Mouse (Mus musculus): ENCODE results near the gene Syt7. TPM values are rescaled to one million over a fixed set of nuclear protein-coding genes. Genes with fewer than 3 reads are reported as not detected.

The Syt7 gene
- polyA plus RNA-seq, 1 experiment from 2014 or later: 2.0 TPM

GRCm38 (mm10) chr19:10469171-10469658, 80.3 kb downstream of the Syt7 start:
- Histone ChIP-seq H3K4me1 (ENCODE audit: control insufficient read depth, insufficient read depth, low read length) (no peaks in the 10 kb centered on the region), H3K27ac (replicated peaks; ENCODE audit: low read depth, low read length) (no peak overlapping the region)
- 56% methylated on average over 8 of the region's 8 CpGs for WGBS

GRCm38 (mm10) chr19:10472958-10473357, 84.1 kb downstream of the Syt7 start:
- Histone ChIP-seq H3K27ac (replicated peaks; ENCODE audit: low read depth, low read length) (no peak overlapping the region), H3K9me3 (ENCODE audit: control insufficient read depth, low read length) (no peaks in the 10 kb centered on the region), H3K27me3 (replicated peaks; ENCODE audit: control insufficient read depth, insufficient read depth, low read length) (no peaks in the 10 kb centered on the region), H3K4me3 (ENCODE audit: low read depth, low read length) (no peak overlapping the region), H3K4me1 (ENCODE audit: control insufficient read depth, insufficient read depth, low read length) (no peaks in the 10 kb centered on the region), H3K4me2 (ENCODE audit: low read depth, low read length) (no peak overlapping the region), H3K36me3 (ENCODE audit: control insufficient read depth, insufficient read depth, low read length) (no peaks in the 10 kb centered on the region), H3K9ac (ENCODE audit: low read depth, low read length) (no peak overlapping the region)
- ATAC-seq (ENCODE audit: low read depth) (no peak), DNase-seq (ENCODE audit: low spot score) (no peak)
- 86% methylated on average over 3 of the region's 3 CpGs for whole genome bisulfite sequencing

More at GRCm38 (mm10) chr19:10469171-10469658, 80.3 kb downstream of the Syt7 start:
- 0 out of 2 replicates have a peak, but pooled peaks have one; percentile 53 for ATAC-seq (ENCODE audit: low read depth)
- Histone ChIP-seq H3K9me3 (ENCODE audit: control insufficient read depth, low read length) (no peaks in the 10 kb centered on the region), H3K4me3 (ENCODE audit: low read depth, low read length) (no peak overlapping the region), H3K36me3 (ENCODE audit: control insufficient read depth, insufficient read depth, low read length) (no peaks in the 10 kb centered on the region), H3K9ac (ENCODE audit: low read depth, low read length) (no peak overlapping the region), H3K27me3 (replicated peaks; ENCODE audit: control insufficient read depth, insufficient read depth, low read length) (no peaks in the 10 kb centered on the region), H3K4me2 (ENCODE audit: low read depth, low read length) (no peak overlapping the region)
- DNase-seq (ENCODE audit: low spot score): peak; percentile 17

- Histone ChIP-seq H3K4me2 (ENCODE audit: low read depth, low read length) (no peak overlapping the region), H3K36me3 (ENCODE audit: control insufficient read depth, insufficient read depth, low read length) (no peaks in the 10 kb centered on the region)
- WGBS: 20% methylated on average over 6 of the region's 6 CpGs
Measured at GRCm38 (mm10) chr19:10473779-10474178, 84.9 kb downstream of the Syt7 start.

GRCm38 (mm10) chr19:10479541-10479940, 90.7 kb downstream of the Syt7 start:
- Histone ChIP-seq H3K27me3 (replicated peaks; ENCODE audit: control insufficient read depth, insufficient read depth, low read length) (no peaks in the 10 kb centered on the region), H3K27ac (replicated peaks; ENCODE audit: low read depth, low read length) (no peak overlapping the region), H3K4me2 (ENCODE audit: low read depth, low read length) (no peak overlapping the region), H3K9ac (ENCODE audit: low read depth, low read length) (no peak overlapping the region), H3K4me3 (ENCODE audit: low read depth, low read length) (no peak overlapping the region), H3K4me1 (ENCODE audit: control insufficient read depth, insufficient read depth, low read length) (no peaks in the 10 kb centered on the region), H3K36me3 (ENCODE audit: control insufficient read depth, insufficient read depth, low read length) (no peaks in the 10 kb centered on the region), H3K9me3 (ENCODE audit: control insufficient read depth, low read length) (no peaks in the 10 kb centered on the region)
- DNase-seq (ENCODE audit: low spot score) (no peak), ATAC-seq (ENCODE audit: low read depth) (no peak)
- WGBS: 62% methylated on average over 4 of the region's 4 CpGs

More at GRCm38 (mm10) chr19:10473779-10474178, 84.9 kb downstream of the Syt7 start:
- no peak overlapping the region for H3K4me3 ChIP-seq (ENCODE audit: low read depth, low read length)
- H3K27ac ChIP-seq (replicated peaks; ENCODE audit: low read depth, low read length): no peak overlapping the region
- H3K9me3 ChIP-seq (ENCODE audit: control insufficient read depth, low read length): no peaks in the 10 kb centered on the region
- H3K4me1 ChIP-seq (ENCODE audit: control insufficient read depth, insufficient read depth, low read length): no peaks in the 10 kb centered on the region
- ATAC-seq (ENCODE audit: low read depth) (no peak), DNase-seq (ENCODE audit: low spot score) (no peak)
- H3K9ac ChIP-seq (ENCODE audit: low read depth, low read length): no peak overlapping the region
- H3K27me3 ChIP-seq (replicated peaks; ENCODE audit: control insufficient read depth, insufficient read depth, low read length): no peaks in the 10 kb centered on the region

GRCm38 (mm10) chr19:10482703-10483102, 93.8 kb downstream of the Syt7 start, which contains the start of gene Ppp1r32:
Ppp1r32 (minus strand) TSS chr19:10482928.
- ATAC-seq (ENCODE audit: low read depth) (peak; percentile 76), DNase-seq (ENCODE audit: low spot score) (peak; percentile 68)
- no peaks in the 10 kb centered on the region for H3K9me3 ChIP-seq (ENCODE audit: control insufficient read depth, low read length)
- no peak within 1 kb of the TSS for H3K4me3 ChIP-seq (ENCODE audit: low read depth, low read length)
- no peak within 1 kb of the TSS for H3K27ac ChIP-seq (replicated peaks; ENCODE audit: low read depth, low read length)
- WGBS: 35% methylated on average over 6 of the region's 6 CpGs
- no peak within 1 kb of the TSS for H3K9ac ChIP-seq (ENCODE audit: low read depth, low read length)
- H3K4me2 ChIP-seq (ENCODE audit: low read depth, low read length): no peak within 1 kb of the TSS
- H3K27me3 ChIP-seq (replicated peaks; ENCODE audit: control insufficient read depth, insufficient read depth, low read length): no peaks in the 10 kb centered on the region
- H3K4me1 ChIP-seq (ENCODE audit: control insufficient read depth, insufficient read depth, low read length): peaks cover 4% of the 10 kb centered on the region; the same call in 1 of the 2 replicates
- H3K36me3 ChIP-seq (ENCODE audit: control insufficient read depth, insufficient read depth, low read length): no peaks in the 10 kb centered on the region

- Histone ChIP-seq H3K4me3 (ENCODE audit: low read depth, low read length) (no peak overlapping the region), H3K27me3 (replicated peaks; ENCODE audit: control insufficient read depth, insufficient read depth, low read length) (no peaks in the 10 kb centered on the region), H3K4me2 (ENCODE audit: low read depth, low read length) (no peak overlapping the region), H3K9ac (ENCODE audit: low read depth, low read length) (no peak overlapping the region), H3K9me3 (ENCODE audit: control insufficient read depth, low read length) (no peaks in the 10 kb centered on the region), H3K4me1 (ENCODE audit: control insufficient read depth, insufficient read depth, low read length) (peaks cover 4% of the 10 kb centered on the region; the same call in 1 of the 2 replicates), H3K36me3 (ENCODE audit: control insufficient read depth, insufficient read depth, low read length) (no peaks in the 10 kb centered on the region), H3K27ac (replicated peaks; ENCODE audit: low read depth, low read length) (no peak overlapping the region)
- 19% methylated on average over 9 of the region's 9 CpGs for WGBS
- DNase-seq (ENCODE audit: low spot score) (peak; percentile 85), ATAC-seq (ENCODE audit: low read depth) (peak; percentile 77)
Measured at GRCm38 (mm10) chr19:10486264-10486738, 97.4 kb downstream of the Syt7 start.

GRCm38 (mm10) chr19:10495670-10496069, 106.8 kb downstream of the Syt7 start:
- no peak overlapping the region for H3K4me3 ChIP-seq (ENCODE audit: low read depth, low read length)
- no peak for DNase-seq (ENCODE audit: low spot score)
- no peak overlapping the region for H3K4me2 ChIP-seq (ENCODE audit: low read depth, low read length)
- H3K4me1 ChIP-seq (ENCODE audit: control insufficient read depth, insufficient read depth, low read length): 0 out of 2 replicates have a peak, but pooled peaks cover 3% of the 10 kb centered on the region
- no peak overlapping the region for H3K9ac ChIP-seq (ENCODE audit: low read depth, low read length)
- H3K9me3 ChIP-seq (ENCODE audit: control insufficient read depth, low read length): no peaks in the 10 kb centered on the region
- WGBS: 75% methylated on average over 1 of the region's 1 CpGs
- H3K27ac ChIP-seq (replicated peaks; ENCODE audit: low read depth, low read length): no peak overlapping the region
- no peak for ATAC-seq (ENCODE audit: low read depth)
- H3K36me3 ChIP-seq (ENCODE audit: control insufficient read depth, insufficient read depth, low read length): peaks cover 19% of the 10 kb centered on the region
- H3K27me3 ChIP-seq (replicated peaks; ENCODE audit: control insufficient read depth, insufficient read depth, low read length): no peaks in the 10 kb centered on the region; the same call in 1 of the 2 replicates

- ATAC-seq (ENCODE audit: low read depth) (no peak), DNase-seq (ENCODE audit: low spot score) (no peak)
- Histone ChIP-seq H3K36me3 (ENCODE audit: control insufficient read depth, insufficient read depth, low read length) (peaks cover 32% of the 10 kb centered on the region), H3K27me3 (replicated peaks; ENCODE audit: control insufficient read depth, insufficient read depth, low read length) (no peaks in the 10 kb centered on the region; the same call in 1 of the 2 replicates), H3K9me3 (ENCODE audit: control insufficient read depth, low read length) (no peaks in the 10 kb centered on the region), H3K4me3 (ENCODE audit: low read depth, low read length) (no peak overlapping the region), H3K4me1 (ENCODE audit: control insufficient read depth, insufficient read depth, low read length) (0 out of 2 replicates have a peak, but pooled peaks cover 3% of the 10 kb centered on the region), H3K27ac (replicated peaks; ENCODE audit: low read depth, low read length) (no peak overlapping the region), H3K4me2 (ENCODE audit: low read depth, low read length) (no peak overlapping the region), H3K9ac (ENCODE audit: low read depth, low read length) (no peak overlapping the region)
- 52% methylated on average over 2 of the region's 2 CpGs for WGBS
Measured at GRCm38 (mm10) chr19:10496976-10497375, 108.1 kb downstream of the Syt7 start.
